Mouse (Mus musculus): ENCODE measurements around the gene Slc24a4. TPM values are rescaled to one million over a fixed set of nuclear protein-coding genes. Genes with fewer than 3 reads are reported as not detected.

Gene Slc24a4
- polyA plus RNA-seq, 1 experiment from 2014 or later, result 0.17 TPM

DNA sequence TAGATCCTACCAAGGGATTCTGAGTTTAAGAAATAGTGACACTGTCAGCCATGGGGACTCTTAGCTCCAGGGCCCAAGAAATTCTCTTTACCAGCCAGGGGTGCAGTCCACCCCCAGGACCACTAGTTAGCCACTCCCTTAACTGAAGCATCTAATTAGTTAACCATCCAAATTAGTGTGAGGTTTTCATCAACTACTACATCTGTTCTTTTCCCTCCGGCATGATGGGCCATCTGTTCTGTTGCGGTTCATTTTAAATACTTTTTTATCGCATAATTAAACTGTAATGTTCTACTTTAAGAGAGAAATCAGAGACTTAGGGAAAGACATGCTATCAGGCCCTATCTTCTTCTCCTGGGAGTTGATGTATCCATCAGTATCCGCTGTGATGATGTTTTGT is 121.8 kb downstream of the Slc24a4 start:
- Histone ChIP-seq H3K4me2 (replicated peaks; ENCODE audit: low read depth) (no peak overlapping the region), H3K36me3 (ENCODE audit: control insufficient read depth, insufficient read depth) (no peaks in the 10 kb centered on the region), H3K9me3 (ENCODE audit: control insufficient read depth) (no peaks in the 10 kb centered on the region), H3K4me3 (ENCODE audit: low read depth, low read length) (no peak overlapping the region), H3K27ac (ENCODE audit: low read depth, low read length) (no peak overlapping the region), H3K27me3 (replicated peaks; ENCODE audit: control insufficient read depth, insufficient read depth, low read length) (no peaks in the 10 kb centered on the region), H3K9ac (ENCODE audit: low read depth, low read length) (no peak overlapping the region), H3K4me1 (replicated peaks; ENCODE audit: control insufficient read depth, insufficient read depth, low read length) (no peaks in the 10 kb centered on the region)
- no peak for TF ChIP-seq CTCF (IDR thresholded peaks at IDR 0.05; ENCODE audit: low read depth)
- ATAC-seq, result no peak
- WGBS, result 91% methylated on average over 4 of the region's 4 CpGs

DNA sequence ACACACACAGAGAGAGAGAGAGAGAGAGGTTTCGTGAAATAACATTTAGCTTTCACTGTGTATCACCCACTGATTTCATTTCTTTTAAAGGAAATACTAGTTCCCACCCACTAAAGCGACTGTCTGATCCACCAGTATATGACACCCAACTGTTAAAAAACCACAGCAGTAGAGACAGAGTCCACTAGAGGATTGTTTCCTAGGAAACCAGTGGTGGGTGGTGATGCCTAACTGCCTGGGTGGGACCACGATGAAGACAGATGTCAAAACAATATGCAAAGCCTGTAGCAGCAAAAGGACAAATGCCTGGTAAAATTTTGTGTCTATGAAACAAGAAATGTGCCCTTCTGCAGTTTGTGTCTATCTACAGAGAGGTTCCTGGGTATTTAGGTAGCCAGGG is 122.5 kb downstream of the Slc24a4 start:
- TF ChIP-seq CTCF (IDR thresholded peaks at IDR 0.05; ENCODE audit: low read depth), result no peak
- H3K9ac ChIP-seq (ENCODE audit: low read depth, low read length), result no peak overlapping the region
- no peak overlapping the region for H3K4me3 ChIP-seq (ENCODE audit: low read depth, low read length)
- H3K27ac ChIP-seq (ENCODE audit: low read depth, low read length), result no peak overlapping the region
- H3K36me3 ChIP-seq (ENCODE audit: control insufficient read depth, insufficient read depth), result no peaks in the 10 kb centered on the region
- no peaks in the 10 kb centered on the region for H3K27me3 ChIP-seq (replicated peaks; ENCODE audit: control insufficient read depth, insufficient read depth, low read length)
- H3K4me2 ChIP-seq (replicated peaks; ENCODE audit: low read depth), result no peak overlapping the region
- WGBS, result 78% methylated on average over 3 of the region's 3 CpGs
- no peaks in the 10 kb centered on the region for H3K4me1 ChIP-seq (replicated peaks; ENCODE audit: control insufficient read depth, insufficient read depth, low read length)
- ATAC-seq, result no peak
- no peaks in the 10 kb centered on the region for H3K9me3 ChIP-seq (ENCODE audit: control insufficient read depth)

DNA sequence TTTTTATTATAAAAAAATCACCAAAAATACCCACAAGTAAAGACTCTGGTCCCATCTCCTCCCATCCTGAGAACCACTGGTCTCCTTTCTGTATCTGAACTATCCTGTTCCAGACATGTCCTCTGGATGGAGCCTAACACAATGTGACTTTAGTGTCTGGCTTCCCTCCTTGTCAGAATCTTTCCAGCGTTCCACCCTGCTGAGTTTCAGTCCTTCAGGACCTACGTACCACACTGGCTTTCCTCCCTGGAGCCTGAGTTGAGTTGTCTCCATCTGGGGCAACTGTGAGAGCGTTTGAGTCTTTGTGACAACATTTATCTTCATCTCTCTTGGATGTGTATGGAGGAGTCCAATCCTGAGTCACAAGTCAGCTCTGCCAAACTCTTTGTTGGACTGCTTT is 123.5 kb downstream of the Slc24a4 start:
- no peaks in the 10 kb centered on the region for H3K9me3 ChIP-seq (ENCODE audit: control insufficient read depth)
- TF ChIP-seq CTCF (IDR thresholded peaks at IDR 0.05; ENCODE audit: low read depth), result peak; percentile 50
- no peak for ATAC-seq
- H3K36me3 ChIP-seq (ENCODE audit: control insufficient read depth, insufficient read depth), result no peaks in the 10 kb centered on the region
- no peak overlapping the region for H3K9ac ChIP-seq (ENCODE audit: low read depth, low read length)
- H3K27ac ChIP-seq (ENCODE audit: low read depth, low read length), result no peak overlapping the region
- no peaks in the 10 kb centered on the region for H3K4me1 ChIP-seq (replicated peaks; ENCODE audit: control insufficient read depth, insufficient read depth, low read length)
- no peaks in the 10 kb centered on the region for H3K27me3 ChIP-seq (replicated peaks; ENCODE audit: control insufficient read depth, insufficient read depth, low read length)
- H3K4me3 ChIP-seq (ENCODE audit: low read depth, low read length), result no peak overlapping the region
- 61% methylated on average over 3 of the region's 3 CpGs for WGBS
- H3K4me2 ChIP-seq (replicated peaks; ENCODE audit: low read depth), result no peak overlapping the region

DNA sequence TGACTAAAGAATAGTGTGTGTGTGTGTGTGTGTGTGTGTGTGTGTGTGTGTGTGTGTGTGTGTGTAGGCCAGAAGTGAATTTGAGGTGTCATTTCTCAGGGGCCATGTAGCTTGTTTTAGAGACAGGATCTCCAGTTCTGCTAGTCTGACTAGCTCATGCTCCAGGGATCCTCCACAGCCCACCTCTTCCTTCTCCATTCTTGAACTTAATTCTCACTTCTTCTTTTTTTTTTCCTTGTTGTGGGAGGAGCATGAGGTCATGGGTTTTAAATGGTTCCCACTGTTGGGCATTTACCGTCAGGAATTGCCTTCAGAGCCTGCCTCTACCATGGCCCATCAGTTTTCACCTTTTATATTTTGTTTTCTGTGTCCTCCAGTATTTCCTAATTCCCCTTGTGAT is 124.0 kb downstream of the Slc24a4 start:
- ATAC-seq, result no peak

GRCm38 (mm10) chr12:102255012-102255411 is 126.5 kb downstream of the Slc24a4 start:
- H3K4me1 ChIP-seq (replicated peaks; ENCODE audit: control insufficient read depth, insufficient read depth, low read length), result no peaks in the 10 kb centered on the region
- H3K36me3 ChIP-seq (ENCODE audit: control insufficient read depth, insufficient read depth), result no peaks in the 10 kb centered on the region
- no peaks in the 10 kb centered on the region for H3K27me3 ChIP-seq (replicated peaks; ENCODE audit: control insufficient read depth, insufficient read depth, low read length)
- no peak overlapping the region for H3K9ac ChIP-seq (ENCODE audit: low read depth, low read length)
- no peak overlapping the region for H3K4me2 ChIP-seq (replicated peaks; ENCODE audit: low read depth)
- TF ChIP-seq CTCF (IDR thresholded peaks at IDR 0.05; ENCODE audit: low read depth), result peak; percentile 53
- no peak for ATAC-seq
- H3K4me3 ChIP-seq (ENCODE audit: low read depth, low read length), result no peak overlapping the region
- H3K27ac ChIP-seq (ENCODE audit: low read depth, low read length), result no peak overlapping the region
- no peaks in the 10 kb centered on the region for H3K9me3 ChIP-seq (ENCODE audit: control insufficient read depth)

More for the DNA sequence above, 124.0 kb downstream of the Slc24a4 start:
- Histone ChIP-seq H3K27ac (ENCODE audit: low read depth, low read length) (no peak overlapping the region), H3K9ac (ENCODE audit: low read depth, low read length) (no peak overlapping the region), H3K4me1 (replicated peaks; ENCODE audit: control insufficient read depth, insufficient read depth, low read length) (no peaks in the 10 kb centered on the region), H3K27me3 (replicated peaks; ENCODE audit: control insufficient read depth, insufficient read depth, low read length) (no peaks in the 10 kb centered on the region), H3K4me3 (ENCODE audit: low read depth, low read length) (no peak overlapping the region), H3K36me3 (ENCODE audit: control insufficient read depth, insufficient read depth) (no peaks in the 10 kb centered on the region), H3K9me3 (ENCODE audit: control insufficient read depth) (no peaks in the 10 kb centered on the region), H3K4me2 (replicated peaks; ENCODE audit: low read depth) (no peak overlapping the region)
- TF ChIP-seq CTCF (IDR thresholded peaks at IDR 0.05; ENCODE audit: low read depth), result no peak
- WGBS, result 83% methylated on average over 1 of the region's 1 CpGs

DNA sequence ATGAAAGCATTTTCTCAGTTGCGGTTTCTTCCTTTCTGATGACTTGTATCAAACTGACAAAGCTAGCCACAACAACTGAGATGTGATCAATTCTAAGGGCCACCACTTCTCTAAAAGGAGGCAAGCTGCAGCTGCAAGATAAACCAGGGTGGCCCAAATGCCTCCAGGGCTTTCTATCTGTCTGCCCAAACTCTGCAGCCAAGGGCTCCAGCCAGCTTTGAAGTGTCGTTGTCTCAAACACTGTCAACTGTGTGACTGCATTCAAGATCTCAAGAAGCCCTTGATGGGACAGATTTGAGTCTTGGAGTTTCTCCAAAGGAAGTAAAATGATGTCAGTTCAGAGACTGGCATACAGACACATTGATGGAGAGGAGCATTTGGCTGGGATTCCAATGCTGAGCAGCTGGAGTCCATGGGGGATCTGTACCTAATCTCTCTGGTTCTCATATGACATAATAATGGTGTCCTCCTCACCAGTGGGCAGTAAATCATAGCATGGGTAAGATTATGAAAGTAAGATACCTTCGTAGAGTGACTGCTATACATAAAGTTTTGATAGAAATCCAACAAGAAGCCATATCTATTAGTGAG is 130.1 kb downstream of the Slc24a4 start:
- H3K36me3 ChIP-seq (ENCODE audit: control insufficient read depth, insufficient read depth), result no peaks in the 10 kb centered on the region
- no peaks in the 10 kb centered on the region for H3K9me3 ChIP-seq (ENCODE audit: control insufficient read depth)
- no peaks in the 10 kb centered on the region for H3K27me3 ChIP-seq (replicated peaks; ENCODE audit: control insufficient read depth, insufficient read depth, low read length)
- WGBS, result 80% methylated on average over 3 of the region's 3 CpGs
- no peak overlapping the region for H3K27ac ChIP-seq (ENCODE audit: low read depth, low read length)
- no peak overlapping the region for H3K4me3 ChIP-seq (ENCODE audit: low read depth, low read length)
- H3K9ac ChIP-seq (ENCODE audit: low read depth, low read length), result no peak overlapping the region
- ATAC-seq, result no peak
- no peak for TF ChIP-seq CTCF (IDR thresholded peaks at IDR 0.05; ENCODE audit: low read depth)
- H3K4me2 ChIP-seq (replicated peaks; ENCODE audit: low read depth), result no peak overlapping the region
- peaks cover 15% of the 10 kb centered on the region; the same call in 1 of the 2 replicates for H3K4me1 ChIP-seq (replicated peaks; ENCODE audit: control insufficient read depth, insufficient read depth, low read length)
